ENCODE assay signal across 8 mouse cellular contexts in genomic region chr7:141221249-141222125, GRCm38 (mm10). TPM values are rescaled to one million over a fixed set of nuclear protein-coding genes. Genes with fewer than 3 reads are reported as not detected.
DNase-seq lines count a peak whose midpoint lies in the region; ATAC-seq lines count a peak whose summit lies in the region.

No protein-coding gene starts in this region.

- peak overlapping the region; percentile 76 for H3K4me2 ChIP-seq in hindbrain, embryonic 15.5 days

- no peaks in the 10 kb centered on the region for H3K27me3 ChIP-seq in hindbrain, embryonic 15.5 days

- H3K4me3 ChIP-seq in hindbrain, embryonic 15.5 days = peak overlapping the region; percentile 42

- H3K36me3 ChIP-seq in hindbrain, embryonic 15.5 days = no peaks in the 10 kb centered on the region

- H3K9me3 ChIP-seq in hindbrain, embryonic 15.5 days = no peaks in the 10 kb centered on the region

- H3K27ac ChIP-seq in hindbrain, embryonic 15.5 days (replicated peaks) = peak overlapping the region; percentile 72

- ATAC-seq in hindbrain, embryonic 15.5 days (ENCODE audit: low FRiP score, low read depth) = peak; percentile 97

- H3K4me1 ChIP-seq in hindbrain, embryonic 15.5 days (replicated peaks) = peaks cover 30% of the 10 kb centered on the region

- WGBS in hindbrain, embryonic 15.5 days = 3% methylated on average over 44 of the region's 44 CpGs

- peak overlapping the region; percentile 47 for H3K9ac ChIP-seq in hindbrain, embryonic 15.5 days

- peak; percentile 99 for DNase-seq in R1 (ENCODE audit: low read depth, low spot score)
- peak; percentile 89 to 94 for DNase-seq in cerebellum, postnatal 25 days
- peak; percentile 87 to 92 for DNase-seq in frontal cortex, postnatal 36 days (ENCODE audit: low spot score in 2 of 2)
- DNase-seq in left cerebral cortex, adult 11 months (ENCODE audit: low spot score) = peak; percentile 93
- DNase-seq in lung, postnatal 4 days = peak; percentile 98 to 100
- DNase-seq in retina, postnatal 7 days (ENCODE audit: low read depth, low spot score) = peak; percentile 95
- DNase-seq in urinary bladder, adult 2 months (ENCODE audit: low spot score) = peak; percentile 89

RNA-seq across cellular contexts. Expression of gene Rassf7, which starts 5.8 kb away (rescaled TPM):
- 24.5 and 25.7 TPM in 2 replicates for polyA plus RNA-seq in hindbrain, embryonic 15.5 days (2015; fragmentation: Nextera tagmentation; extraction: Ambion mirVana)
- polyA plus RNA-seq in urinary bladder, adult 2 months (2012; rRNA removed) = 97.6 and 157 TPM in 2 replicates

RNA-seq across cellular contexts. Expression of gene Phrf1, which starts 7.1 kb away (rescaled TPM):
- polyA plus RNA-seq in hindbrain, embryonic 15.5 days (2015; fragmentation: Nextera tagmentation; extraction: Ambion mirVana) = 66.1 and 71.7 TPM in 2 replicates
- polyA plus RNA-seq in urinary bladder, adult 2 months (2012; rRNA removed) = 16.4 and 30.4 TPM in 2 replicates

RNA-seq across cellular contexts. Expression of gene Lmntd2, which starts 7.6 kb away (rescaled TPM):
- polyA plus RNA-seq in hindbrain, embryonic 15.5 days (2015; fragmentation: Nextera tagmentation; extraction: Ambion mirVana) = 0.68 and 0.70 TPM in 2 replicates
- 8.4 and 11.6 TPM in 2 replicates for polyA plus RNA-seq in urinary bladder, adult 2 months (2012; rRNA removed)

RNA-seq across cellular contexts. Expression of gene Lrrc56, which starts 27.5 kb away (rescaled TPM):
- polyA plus RNA-seq in hindbrain, embryonic 15.5 days (2015; fragmentation: Nextera tagmentation; extraction: Ambion mirVana) = 8.8 and 11.2 TPM in 2 replicates
- polyA plus RNA-seq in urinary bladder, adult 2 months (2012; rRNA removed) = 5.2 and 5.8 TPM in 2 replicates

RNA-seq across cellular contexts. Expression of gene Hras, which starts 27.7 kb away (rescaled TPM):
- 182 and 186 TPM in 2 replicates for polyA plus RNA-seq in hindbrain, embryonic 15.5 days (2015; fragmentation: Nextera tagmentation; extraction: Ambion mirVana)
- 114 and 129 TPM in 2 replicates for polyA plus RNA-seq in urinary bladder, adult 2 months (2012; rRNA removed)

Comparison
In these comparisons a context has a peak if more than half of its experiments do, and no peak if none do; other contexts are left out.
1. Peak in every context shown above with its lines: DNase-seq, ATAC-seq, H3K4me3 ChIP-seq and H3K27ac ChIP-seq.